Mouse (Mus musculus) spleen, embryonic (tissue): ENCODE data around the gene Nfic.

Experiments
- CTCF ChIA-PET: fragments of 350-600 bp; sonication (Branson Sonifier 250); formaldehyde crosslinking; loops from one replicate; lab custom pipeline; 2022; lab: Charles Lee

Nfic gene

DNA sequence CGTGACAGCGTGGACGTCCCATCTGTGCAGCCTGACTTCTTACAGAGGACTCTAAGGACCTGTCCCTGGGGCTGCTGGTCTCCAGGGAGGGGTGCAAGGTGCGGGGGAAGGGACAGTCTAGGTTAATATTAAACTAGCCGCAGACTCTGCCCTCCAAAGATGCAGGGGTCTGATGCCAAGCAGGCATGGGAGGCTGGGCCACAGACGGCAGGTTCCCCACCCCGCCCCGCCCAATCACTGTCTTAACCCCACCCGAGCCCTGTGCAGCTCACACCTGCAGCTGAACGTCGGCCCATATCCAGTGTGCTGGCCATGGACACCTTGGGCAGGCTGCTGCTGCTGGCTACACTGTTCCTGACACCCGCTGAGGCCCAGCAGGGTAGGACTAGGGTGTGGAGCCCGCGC, 62.7 kb downstream of the Nfic start, which contains the start of gene Smim24:
Gene Smim24 (plus strand): TSS at position 271 of the 405 bp plus-strand sequence.
- CTCF ChIA-PET = interaction anchor here (0.6 kb wide), 1 partner anchor 461 kb away, joined by 3 read pairs; no protein-coding TSS in a partner anchor

DNA sequence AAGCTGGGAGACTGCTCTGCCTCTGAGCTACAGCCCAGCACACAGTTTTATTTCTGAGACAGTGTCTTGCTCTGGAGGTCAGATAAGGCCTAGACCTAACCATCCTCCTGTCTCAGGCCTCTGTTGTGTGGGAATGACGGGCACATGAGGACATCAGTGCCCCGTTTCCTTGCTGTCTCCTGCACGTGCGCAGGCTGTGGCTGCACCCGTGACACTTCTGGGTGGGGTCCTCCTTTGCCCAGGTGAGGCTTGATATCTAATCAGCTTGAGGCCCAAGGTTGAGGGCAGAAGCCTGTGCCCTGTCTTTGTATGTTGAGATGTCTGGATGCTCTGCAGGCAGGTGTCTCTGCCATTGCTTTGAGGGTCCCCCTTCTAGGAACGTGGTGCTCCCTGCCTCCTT, 63.2 kb downstream of the Nfic start:
- CTCF ChIA-PET = interaction anchor here (0.6 kb wide), 1 partner anchor 1603 kb away, joined by 3 read pairs; no protein-coding TSS in a partner anchor

DNA sequence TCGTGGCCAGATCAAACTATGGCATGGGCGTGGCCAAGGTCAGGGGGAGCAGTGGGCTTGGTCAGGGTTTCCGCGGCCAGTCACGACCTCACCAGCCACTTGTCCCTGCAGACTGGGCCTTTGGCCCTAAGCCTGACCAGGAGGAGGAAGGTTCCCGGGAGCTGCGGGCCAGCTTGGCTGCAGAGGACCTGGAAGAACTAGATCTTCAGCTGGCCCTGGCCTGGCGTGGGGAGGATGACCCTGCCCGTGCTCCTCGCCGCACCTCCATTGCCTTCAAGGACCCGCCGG, 64.8 kb downstream of the Nfic start:
- CTCF ChIA-PET = interaction anchor here (1.1 kb wide), 2 partner anchors 61 to 152 kb away, joined by 3 read pairs; no protein-coding TSS in a partner anchor

DNA sequence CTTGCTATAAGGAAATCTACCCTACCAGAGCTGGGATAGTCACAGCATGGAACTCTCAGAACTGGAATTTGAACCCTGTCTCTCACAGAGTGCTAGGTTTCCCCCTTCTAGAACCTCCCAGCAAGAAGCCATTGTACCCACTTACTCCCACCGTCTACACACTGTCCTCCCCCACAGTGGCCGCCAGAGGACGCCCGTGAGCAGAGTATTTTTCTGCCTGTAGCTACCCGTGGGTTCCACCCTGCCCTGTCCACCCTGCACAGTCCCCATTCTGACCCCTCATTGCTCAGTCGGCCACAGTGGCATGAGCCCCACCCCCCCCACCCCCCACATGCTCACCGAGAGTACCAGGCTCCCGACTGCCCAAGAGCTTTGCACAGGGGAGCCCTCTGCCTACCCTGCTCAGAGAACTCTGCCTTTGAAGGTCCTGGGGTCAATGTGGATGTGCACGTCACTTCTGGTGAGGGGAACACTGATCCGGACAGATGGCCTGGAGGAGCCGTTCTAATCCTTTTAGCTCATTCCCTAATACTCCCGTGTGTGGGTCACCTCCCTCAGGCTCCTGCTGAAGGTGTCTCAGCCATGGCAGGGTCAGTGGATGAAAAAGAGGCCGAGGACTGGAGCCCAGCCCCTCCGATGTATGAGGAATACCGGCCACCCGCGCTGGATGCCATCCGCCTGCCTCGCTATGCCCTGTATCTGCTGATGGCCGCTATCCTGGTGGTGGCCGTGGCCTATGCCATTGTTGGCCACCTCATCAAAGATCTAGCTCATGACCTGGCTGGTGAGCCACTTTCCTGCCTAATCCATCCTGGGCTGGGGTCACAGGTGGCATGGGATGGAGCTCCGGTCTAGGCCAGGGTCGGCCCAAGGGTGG, 65.4 kb downstream of the Nfic start:
- CTCF ChIA-PET = interaction anchor here (1.1 kb wide), 2 partner anchors 62 to 152 kb away, joined by 3 read pairs; no protein-coding TSS in a partner anchor

- CTCF ChIA-PET = interaction anchor here (1.1 kb wide), 1 partner anchor 63 kb away, joined by 3 read pairs; no protein-coding TSS in a partner anchor
These were observed 66.1 kb downstream of the Nfic start for GRCm38 (mm10) chr10:81389373-81389772.

DNA sequence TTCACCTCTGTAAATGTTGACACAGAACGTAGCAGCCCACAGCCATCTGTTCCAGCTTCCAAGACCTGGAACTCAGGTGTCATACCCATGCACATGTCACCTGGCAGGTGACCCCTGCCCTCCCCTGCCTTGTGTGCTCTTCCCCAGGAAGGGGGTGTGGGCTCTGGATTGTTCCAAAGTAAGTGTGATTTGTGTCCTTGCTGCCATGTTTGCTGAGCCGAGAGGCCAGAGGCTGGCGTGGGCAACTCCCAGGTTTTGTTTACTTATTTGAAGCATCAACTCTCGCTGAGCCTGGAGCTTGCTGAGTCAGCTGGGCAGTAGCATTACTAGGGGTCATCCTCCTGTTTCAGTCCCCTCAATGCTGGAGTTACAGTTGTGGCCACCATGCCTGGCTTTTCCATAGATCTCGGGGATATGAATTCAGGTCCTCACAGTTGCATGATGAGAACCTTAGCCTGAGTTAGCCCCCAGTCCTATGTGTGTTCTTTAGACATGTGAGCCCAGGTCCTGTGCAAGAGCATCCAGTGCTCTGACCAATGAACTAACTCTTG, 66.9 kb downstream of the Nfic start, which contains the start of gene Gm48552:
Gene Gm48552 (plus strand): TSS at position 501 of the 551 bp plus-strand sequence.
- CTCF ChIA-PET = no interaction called here

- CTCF ChIA-PET = no interaction called here
These were observed 67.7 kb downstream of the Nfic start for GRCm38 (mm10) chr10:81387716-81388115.

DNA sequence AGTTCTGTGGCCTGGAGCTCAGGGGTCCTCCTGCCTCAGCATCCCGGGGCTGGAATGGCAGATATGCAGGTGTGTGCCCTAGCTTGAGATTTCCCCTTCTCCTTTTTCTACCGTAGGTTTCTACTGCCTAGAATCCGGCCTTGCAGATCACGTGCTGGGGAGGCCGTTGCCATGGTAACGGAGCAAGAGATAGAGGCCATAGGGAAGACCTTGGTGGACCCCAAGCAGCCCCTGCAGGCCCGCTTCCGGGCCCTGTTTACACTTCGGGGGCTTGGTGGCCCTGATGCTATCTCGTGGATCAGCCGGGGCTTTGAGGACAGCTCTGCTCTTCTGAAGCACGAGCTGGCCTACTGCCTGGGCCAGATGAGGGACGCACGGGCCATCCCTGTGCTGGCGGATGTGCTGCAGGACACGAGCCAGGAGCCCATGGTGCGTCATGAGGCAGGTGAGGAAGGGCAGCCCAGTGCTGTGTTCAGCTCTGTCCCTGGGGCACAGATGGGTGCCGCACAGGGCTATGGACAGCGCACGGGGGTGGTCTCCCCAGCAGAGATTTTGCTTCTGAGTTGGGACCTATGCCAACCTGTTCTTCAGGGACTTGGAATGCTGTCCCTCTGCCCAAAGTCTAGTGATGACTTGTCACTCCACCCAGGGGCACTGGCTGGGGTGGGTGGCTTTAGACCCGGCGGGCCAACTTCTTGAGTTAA, 69.7 kb downstream of the Nfic start:
- CTCF ChIA-PET = no interaction called here

DNA sequence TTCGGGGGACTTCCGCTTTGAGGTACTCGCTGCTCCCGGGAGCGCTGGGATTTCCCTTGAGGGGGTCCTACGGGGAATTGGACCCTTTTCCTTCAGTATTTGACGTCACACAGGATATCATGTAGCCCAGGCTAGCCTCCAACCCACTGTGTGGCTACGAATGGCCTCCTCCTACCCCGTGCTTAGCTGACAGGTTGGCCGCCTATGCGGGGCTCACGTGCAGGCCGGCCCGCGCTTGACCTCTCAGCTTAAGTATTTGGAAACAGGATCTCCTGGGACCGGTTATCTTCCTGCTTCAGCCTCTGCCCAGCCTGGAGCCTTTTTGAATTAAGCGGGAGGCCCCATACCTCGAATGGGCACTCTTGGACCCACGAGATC, 70.8 kb downstream of the Nfic start:
- CTCF ChIA-PET = interaction anchor here (0.9 kb wide), 1 partner anchor 10 kb away, joined by 3 read pairs; no protein-coding TSS in a partner anchor

- CTCF ChIA-PET = interaction anchor here (0.9 kb wide), 1 partner anchor 10 kb away, joined by 3 read pairs; no protein-coding TSS in a partner anchor
These were observed 71.4 kb downstream of the Nfic start, which contains the start of the genes Dohh and Gm48551 for GRCm38 (mm10) chr10:81383802-81384604. Gene Dohh (plus strand): TSS chr10:81384428. Gene Gm48551 (plus strand): TSS chr10:81384466.

GRCm38 (mm10) chr10:81382039-81382438, 73.4 kb downstream of the Nfic start:
- CTCF ChIA-PET = interaction anchor here (0.6 to 1.0 kb wide), 3 partner anchors 22 to 790 kb away, joined by 3 to 4 read pairs (median 3); no protein-coding TSS in a partner anchor

GRCm38 (mm10) chr10:81379809-81380378, 75.5 kb downstream of the Nfic start:
- CTCF ChIA-PET = no interaction called here

GRCm38 (mm10) chr10:81379183-81379553, 76.3 kb downstream of the Nfic start:
- CTCF ChIA-PET = interaction anchor here (0.6 kb wide), 1 partner anchor 89 kb away, joined by 3 read pairs; no protein-coding TSS in a partner anchor

GRCm38 (mm10) chr10:81378553-81379182, 76.8 kb downstream of the Nfic start:
- CTCF ChIA-PET = interaction anchor here (0.6 kb wide), 1 partner anchor 88 kb away, joined by 3 read pairs; no protein-coding TSS in a partner anchor

GRCm38 (mm10) chr10:81377793-81378552, 77.5 kb downstream of the Nfic start, which contains the start of gene Fzr1:
Gene Fzr1 (minus strand): TSS chr10:81378516.
- CTCF ChIA-PET = interaction anchor here (0.7 kb wide), 1 partner anchor 26 kb away, joined by 3 read pairs; no protein-coding TSS in a partner anchor

GRCm38 (mm10) chr10:81377362-81377664, 78.1 kb downstream of the Nfic start:
- CTCF ChIA-PET = interaction anchor here (0.7 kb wide), 1 partner anchor 25 kb away, joined by 3 read pairs; no protein-coding TSS in a partner anchor

DNA sequence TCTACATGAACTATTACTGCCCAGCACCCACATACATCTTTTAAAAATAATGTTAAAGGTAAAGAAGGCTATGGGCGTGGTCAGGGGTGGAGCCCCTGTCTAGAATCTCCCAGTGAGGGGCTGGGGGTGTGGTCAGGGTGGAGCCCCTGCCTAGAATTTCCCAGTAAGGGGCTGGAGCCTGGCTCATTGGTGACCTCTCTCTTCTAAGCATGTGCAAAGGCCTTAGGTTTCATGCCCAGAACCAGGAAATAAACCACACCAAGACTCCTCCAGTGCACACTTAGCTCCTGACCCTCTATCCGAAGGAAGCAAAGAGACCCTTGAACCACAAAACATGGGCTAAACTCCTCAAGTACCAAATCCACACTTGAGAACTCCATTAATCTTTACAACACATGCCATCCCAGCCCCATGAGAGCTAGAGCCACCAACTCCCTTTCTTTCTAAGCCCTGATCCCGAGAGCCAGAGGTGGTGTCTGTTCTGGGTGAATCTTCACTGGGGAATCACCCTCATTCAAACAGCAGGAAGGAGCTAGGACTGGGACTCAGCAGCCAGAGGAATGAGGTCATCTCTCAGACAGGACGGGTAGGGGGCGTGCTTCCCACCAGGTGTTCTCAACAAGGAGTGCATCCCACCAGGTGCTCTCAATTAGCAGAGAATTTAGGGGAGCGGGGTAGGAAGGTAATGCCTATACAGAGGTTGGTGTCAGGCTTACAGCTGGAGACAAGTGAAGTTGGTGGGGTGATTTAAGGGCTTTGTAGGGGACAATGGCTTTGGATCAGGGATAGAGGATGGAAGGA, 78.7 kb downstream of the Nfic start:
- CTCF ChIA-PET = no interaction called here

- CTCF ChIA-PET = no interaction called here
These were observed 80.1 kb downstream of the Nfic start for GRCm38 (mm10) chr10:81375322-81375721.
